Mouse (Mus musculus) bone marrow, adult 2 months (tissue): ENCODE measurements at regions not wholly inside any gene's neighbourhood (a gene's known extent, or its start where the extent isn't known, plus 50 kb on each side); places are given as distances from the start of the nearest gene placed in this dataset.

Experiments used
- CTCF ChIP-seq: fragments of 200-500 bp; IDR thresholded peaks from 2 replicates; pipeline ENCODE4 v1.5.1; 2011; ENCODE audit warnings: low read length, control low read depth; ENCODE audit not compliant: control insufficient read depth, insufficient read depth
- POLR2A ChIP-seq: fragments of 200-500 bp; IDR thresholded peaks from 2 replicates; pipeline ENCODE4 v1.6.1; 2011; ENCODE audit warnings: low read depth, mild to moderate bottlenecking, control low read depth, low read length, borderline replicate concordance; ENCODE audit not compliant: control insufficient read depth

GRCm38 (mm10) chr7:37255840-37256239 is 517.6 kb downstream of the Zfp536 start:
- no peak for TF ChIP-seq CTCF
- no peak for TF ChIP-seq POLR2A
